Mouse (Mus musculus) stomach, postnatal 0 days (tissue): ENCODE measurements at regions not wholly inside any gene's neighbourhood (a gene's known extent, or its start where the extent isn't known, plus 50 kb on each side); places are given as distances from the start of the nearest gene placed in this dataset.

Experiments
- ATAC-seq: fragments of 200-750 bp; cut with Nextera tagmentation; 2 replicates; pipeline ENCODE4 v1.8.0; 2017; ENCODE audit not compliant: low FRiP score, low TSS enrichment
- DNase-seq: peaks from one replicate; pipeline ENCODE4 v3.0.0-alpha.2; 2016; ENCODE audit warnings: low spot score
- H3K27ac ChIP-seq: fragments of 300-500 bp; sonication (generic); replicated peaks from 2 replicates; pipeline ENCODE4 v1.5.1; 2014; ENCODE audit warnings: mild to moderate bottlenecking, control low read depth
- H3K27me3 ChIP-seq: fragments of 300-500 bp; sonication (generic); 2 replicates; pipeline ENCODE4 v1.6.1; 2014; ENCODE audit warnings: low read length; ENCODE audit not compliant: control insufficient read depth, insufficient read depth
- H3K36me3 ChIP-seq: fragments of 300-500 bp; sonication (generic); 2 replicates; pipeline ENCODE4 v1.6.1; 2014; ENCODE audit warnings: low read length, mixed read lengths; ENCODE audit not compliant: control insufficient read depth, insufficient read depth
- H3K4me1 ChIP-seq: fragments of 300-500 bp; sonication (generic); replicated peaks from 2 replicates; pipeline ENCODE4 v1.6.1; 2014; ENCODE audit warnings: antibody characterized with exemption; ENCODE audit not compliant: control insufficient read depth, insufficient read depth
- H3K4me2 ChIP-seq: fragments of 300-500 bp; sonication (generic); replicated peaks from 2 replicates; pipeline ENCODE4 v1.6.1; 2014; ENCODE audit warnings: low read depth, mild to moderate bottlenecking, control low read depth, moderate library complexity
- H3K4me3 ChIP-seq: fragments of 300-500 bp; sonication (generic); 2 replicates; pipeline ENCODE4 v1.5.1; 2014; ENCODE audit warnings: low read depth, low read length, control low read depth
- H3K9ac ChIP-seq: fragments of 300-500 bp; sonication (generic); 2 replicates; pipeline ENCODE4 v1.6.1; 2014; ENCODE audit warnings: mild to moderate bottlenecking, low read length, control low read depth, mixed read lengths
- H3K9me3 ChIP-seq: fragments of 300-500 bp; sonication (generic); 2 replicates; pipeline ENCODE4 v1.6.1; 2016; ENCODE audit warnings: low read length; ENCODE audit not compliant: control insufficient read depth
- CTCF ChIP-seq: IDR thresholded peaks from 2 replicates; pipeline ENCODE4 v1.5.1; 2016; ENCODE audit warnings: antibody characterized with exemption, low read depth, mild to moderate bottlenecking, moderate library complexity
- EP300 ChIP-seq: optimal IDR thresholded peaks from 2 replicates; pipeline ENCODE3; 2016; ENCODE audit warnings: antibody characterized with exemption
- WGBS: fragments of 180-500 bp; shearing (Covaris S2); extraction: QIAGEN DNeasy Blood & Tissue Kit; methylation state at CpG from one replicate; pipeline ENCODE4 v1.1.7; 2014; 5-methylcytosine and 5-hydroxymethylcytosine counted together

GRCm38 (mm10) chr9:30522595-30523350, 95.9 kb downstream of the Snx19 start:
- no peaks in the 10 kb centered on the region for H3K9me3 ChIP-seq
- no peak for TF ChIP-seq CTCF
- TF ChIP-seq EP300, result no peak
- H3K27ac ChIP-seq, result no peak overlapping the region
- H3K4me2 ChIP-seq, result no peak overlapping the region
- no peak overlapping the region for H3K9ac ChIP-seq
- H3K4me3 ChIP-seq, result no peak overlapping the region
- no peaks in the 10 kb centered on the region for H3K36me3 ChIP-seq
- WGBS, result 61% methylated on average over 10 of the region's 10 CpGs
- no peaks in the 10 kb centered on the region for H3K27me3 ChIP-seq
- DNase-seq, result no peak
- no peaks in the 10 kb centered on the region for H3K4me1 ChIP-seq
- ATAC-seq, result no peak

GRCm38 (mm10) chr9:30521556-30522240, 94.8 kb downstream of the Snx19 start:
- H3K9me3 ChIP-seq, result no peaks in the 10 kb centered on the region
- TF ChIP-seq CTCF (no peak), EP300 (no peak)
- H3K9ac ChIP-seq, result no peak overlapping the region
- no peak overlapping the region for H3K4me3 ChIP-seq
- no peak overlapping the region for H3K4me2 ChIP-seq
- ATAC-seq, result no peak
- H3K27me3 ChIP-seq, result no peaks in the 10 kb centered on the region
- 89% methylated on average over 6 of the region's 6 CpGs for WGBS
- no peaks in the 10 kb centered on the region for H3K4me1 ChIP-seq
- no peak for DNase-seq
- no peak overlapping the region for H3K27ac ChIP-seq
- H3K36me3 ChIP-seq, result no peaks in the 10 kb centered on the region

GRCm38 (mm10) chr9:30520853-30521439, 94.0 kb downstream of the Snx19 start:
- H3K4me3 ChIP-seq, result no peak overlapping the region
- TF ChIP-seq CTCF, result no peak
- no peak for TF ChIP-seq EP300
- no peaks in the 10 kb centered on the region for H3K9me3 ChIP-seq
- no peak overlapping the region for H3K4me2 ChIP-seq
- no peaks in the 10 kb centered on the region for H3K27me3 ChIP-seq
- WGBS, result 42% methylated on average over 9 of the region's 9 CpGs
- no peaks in the 10 kb centered on the region for H3K36me3 ChIP-seq
- no peak overlapping the region for H3K27ac ChIP-seq
- ATAC-seq (no peak), DNase-seq (no peak)
- no peaks in the 10 kb centered on the region for H3K4me1 ChIP-seq
- no peak overlapping the region for H3K9ac ChIP-seq

- Histone ChIP-seq H3K36me3 (no peaks in the 10 kb centered on the region), H3K27ac (no peak overlapping the region), H3K4me2 (no peak overlapping the region), H3K9me3 (no peaks in the 10 kb centered on the region), H3K9ac (no peak overlapping the region), H3K27me3 (no peaks in the 10 kb centered on the region), H3K4me3 (no peak overlapping the region), H3K4me1 (no peaks in the 10 kb centered on the region)
- ATAC-seq (no peak), DNase-seq (no peak)
- no peak for TF ChIP-seq CTCF
- no peak for TF ChIP-seq EP300
- WGBS, result 88% methylated on average over 1 of the region's 1 CpGs
These were observed 93.2 kb downstream of the Snx19 start for GRCm38 (mm10) chr9:30520116-30520515.

- 100% methylated on average over 1 of the region's 1 CpGs for WGBS
- H3K9me3 ChIP-seq, result no peaks in the 10 kb centered on the region
- TF ChIP-seq EP300, result no peak
- no peak for TF ChIP-seq CTCF
These were observed 92.3 kb downstream of the Snx19 start for GRCm38 (mm10) chr9:30519231-30519630.

More at GRCm38 (mm10) chr9:30519231-30519630, 92.3 kb downstream of the Snx19 start:
- Histone ChIP-seq H3K4me3 (no peak overlapping the region), H3K4me1 (no peaks in the 10 kb centered on the region), H3K36me3 (no peaks in the 10 kb centered on the region), H3K9ac (no peak overlapping the region), H3K4me2 (no peak overlapping the region), H3K27ac (no peak overlapping the region), H3K27me3 (no peaks in the 10 kb centered on the region)
- DNase-seq (no peak), ATAC-seq (no peak)
